Mouse (Mus musculus) heart, adult 2 months (tissue): ENCODE measurements around the gene Pgm2l1. TPM values are rescaled to one million over a fixed set of nuclear protein-coding genes. Genes with fewer than 3 reads are reported as not detected.

ENCODE experiments used
- DNase-seq, 2 experiments: peaks; one replicate each; pipeline ENCODE4 v3.0.0; 2021
- H3K27ac ChIP-seq: fragments of 200-600 bp; 2 replicates; pipeline ENCODE4 v1.8.1; 2022
- H3K27me3 ChIP-seq: fragments of 200-500 bp; 2 replicates; pipeline ENCODE4 v1.6.1; 2012; ENCODE audit warnings: mild to moderate bottlenecking, low read length, inconsistent platforms, mixed read lengths; ENCODE audit not compliant: control insufficient read depth, insufficient read depth
- H3K36me3 ChIP-seq: fragments of 200-500 bp; 2 replicates; pipeline ENCODE4 v1.6.1; 2012; ENCODE audit warnings: low read length, inconsistent platforms; ENCODE audit not compliant: control insufficient read depth, insufficient read depth
- H3K4me1 ChIP-seq: fragments of 200-500 bp; 2 replicates; pipeline ENCODE4 v1.6.1; 2011; ENCODE audit warnings: low read length; ENCODE audit not compliant: control insufficient read depth, insufficient read depth
- H3K4me3 ChIP-seq: fragments of 200-600 bp; 2 replicates; pipeline ENCODE4 v1.8.1; 2022
- H3K79me2 ChIP-seq: fragments of 200-500 bp; replicated peaks from 2 replicates; pipeline ENCODE4 v1.6.1; 2012; ENCODE audit warnings: mild to moderate bottlenecking, inconsistent platforms, low read length, moderate library complexity, mixed read lengths; ENCODE audit not compliant: control insufficient read depth, insufficient read depth
- H3K9ac ChIP-seq: fragments of 200-500 bp; 2 replicates; pipeline ENCODE4 v1.6.1; 2012; ENCODE audit warnings: low read depth, mild to moderate bottlenecking, control low read depth, inconsistent platforms, low read length, mixed read lengths
- CTCF ChIP-seq: fragments of 200-600 bp; IDR thresholded peaks from 2 replicates; pipeline ENCODE4 v1.8.1; 2022; ENCODE audit warnings: antibody characterized with exemption, mild to moderate bottlenecking, moderate library complexity
- EP300 ChIP-seq: fragments of 200-500 bp; IDR thresholded peaks from 2 replicates; pipeline ENCODE4 v1.6.1; 2011; ENCODE audit warnings: low read depth, low read length, control low read depth; ENCODE audit not compliant: insufficient read depth
- POLR2A ChIP-seq: fragments of 200-500 bp; IDR thresholded peaks from 2 replicates; pipeline ENCODE4 v1.6.1; 2011; ENCODE audit warnings: mild to moderate bottlenecking, low read depth, low read length, control low read depth; ENCODE audit not compliant: insufficient read depth
- WGBS: fragments of 180-500 bp; shearing (Covaris S2); methylation state at CpG from one replicate; pipeline ENCODE4 v1.1.7; 2018; 5-methylcytosine and 5-hydroxymethylcytosine counted together
- intact Hi-C: fragments of 180-260 bp; cut with DNase I; formaldehyde crosslinking; loops from one replicate; pipeline ENCODE4 v1.15.1; 2025
- polyA plus RNA-seq: library from polyadenylated mRNA; depleted of rRNA; stranded (reverse); fragments of >200 nt; gene quantifications from 2 replicates; pipeline ENCODE4 v1.2.3, GENCODE M21; 2012; rRNA removed
- total RNA-seq, 2 experiments: library from RNA; stranded (reverse); gene quantifications; 2 replicates each; pipeline ENCODE4 v1.2.3; 2021

The Pgm2l1 gene
- total and polyA plus RNA-seq, 3 experiments, result 1.5 to 7.0 (median 7.0) TPM

GRCm38 (mm10) chr7:100325482-100325881 lies 98.3 kb downstream of the Pgm2l1 start:
- Histone ChIP-seq H3K4me1 (no peaks in the 10 kb centered on the region), H3K79me2 (no peaks in the 10 kb centered on the region), H3K4me3 (no peak overlapping the region), H3K36me3 (no peaks in the 10 kb centered on the region), H3K27me3 (no peaks in the 10 kb centered on the region), H3K9ac (no peak overlapping the region), H3K27ac (no peak overlapping the region)
- peak in 1 of 2 experiments; percentile 39 for DNase-seq
- intact Hi-C loops, result no loop called here
- whole genome bisulfite sequencing, result 78% methylated on average over 6 of the region's 6 CpGs
- TF ChIP-seq CTCF, result peak; percentile 79
- TF ChIP-seq EP300, result no peak

- no peak overlapping the region for H3K4me3 ChIP-seq
- WGBS, result 42% methylated on average over 7 of the region's 7 CpGs
- no peak overlapping the region for H3K27ac ChIP-seq
- H3K27me3 ChIP-seq, result no peaks in the 10 kb centered on the region
- DNase-seq, result no peak
- no peaks in the 10 kb centered on the region for H3K4me1 ChIP-seq
- no peaks in the 10 kb centered on the region for H3K79me2 ChIP-seq
- H3K36me3 ChIP-seq, result no peaks in the 10 kb centered on the region
- H3K9ac ChIP-seq, result no peak overlapping the region
- intact Hi-C loops, result no loop called here
- no peak for TF ChIP-seq CTCF
- no peak for TF ChIP-seq POLR2A
- TF ChIP-seq EP300, result no peak
These were observed 100.3 kb downstream of the Pgm2l1 start for GRCm38 (mm10) chr7:100327514-100327913.

Other genes starting within 250 kb of the Pgm2l1 start
- 10 to 100 TPM in 1 of 2 experiments, 1 to 10 TPM in 1; 9.4 to 10.6 TPM for gene Rnf169, start 246.9 kb upstream of the Pgm2l1 start, total RNA-seq
- gene Rnf169, start 246.9 kb upstream of the Pgm2l1 start, polyA plus RNA-seq, result 2.9 and 3.6 TPM in 2 replicates
- gene Chrdl2, start 221.2 kb upstream of the Pgm2l1 start, total RNA-seq, result under 1 TPM in 1 of 2 experiments, not detected in 1; 0.16 TPM
- 0.18 and 0.38 TPM in 2 replicates for gene Chrdl2, start 221.2 kb upstream of the Pgm2l1 start, polyA plus RNA-seq
- 1 to 10 TPM; 9.0 to 9.1 TPM for gene Pold3, start 105.8 kb upstream of the Pgm2l1 start, total RNA-seq
- gene Pold3, start 105.8 kb upstream of the Pgm2l1 start, polyA plus RNA-seq, result 4.4 and 6.5 TPM in 2 replicates
- gene Lipt2, start 68.1 kb upstream of the Pgm2l1 start, total RNA-seq, result 1 to 10 TPM; 5.7 to 6.0 TPM
- 6.6 and 10.0 TPM in 2 replicates for gene Lipt2, start 68.1 kb upstream of the Pgm2l1 start, polyA plus RNA-seq
- gene Kcne3, start 50.9 kb upstream of the Pgm2l1 start, total RNA-seq, result under 1 TPM; 0.59 to 0.94 TPM
- gene Kcne3, start 50.9 kb upstream of the Pgm2l1 start, polyA plus RNA-seq, result 2.0 and 2.2 TPM in 2 replicates
- under 1 TPM; 0.16 to 0.45 TPM for gene P4ha3, start 58.1 kb downstream of the Pgm2l1 start, total RNA-seq
- gene P4ha3, start 58.1 kb downstream of the Pgm2l1 start, polyA plus RNA-seq, result 0.33 and 0.38 TPM in 2 replicates
- 1 to 10 TPM; 7.0 to 8.4 TPM for gene C2cd3, start 144.8 kb downstream of the Pgm2l1 start, total RNA-seq
- gene C2cd3, start 144.8 kb downstream of the Pgm2l1 start, polyA plus RNA-seq, result 6.6 and 8.5 TPM in 2 replicates
- gene Ppme1, start 144.9 kb downstream of the Pgm2l1 start, total RNA-seq, result 10 to 100 TPM; 32.5 to 35.8 TPM
- gene Ppme1, start 144.9 kb downstream of the Pgm2l1 start, polyA plus RNA-seq, result 80.7 and 118 TPM in 2 replicates
- 10 to 100 TPM; 33.7 to 39.4 TPM for gene Ucp3, start 245.6 kb downstream of the Pgm2l1 start, total RNA-seq
- gene Ucp3, start 245.6 kb downstream of the Pgm2l1 start, polyA plus RNA-seq, result 39.0 and 39.1 TPM in 2 replicates